Mouse (Mus musculus): Measurements from ENCODE around the gene Gm20388.

Gene Gm20388

DNA sequence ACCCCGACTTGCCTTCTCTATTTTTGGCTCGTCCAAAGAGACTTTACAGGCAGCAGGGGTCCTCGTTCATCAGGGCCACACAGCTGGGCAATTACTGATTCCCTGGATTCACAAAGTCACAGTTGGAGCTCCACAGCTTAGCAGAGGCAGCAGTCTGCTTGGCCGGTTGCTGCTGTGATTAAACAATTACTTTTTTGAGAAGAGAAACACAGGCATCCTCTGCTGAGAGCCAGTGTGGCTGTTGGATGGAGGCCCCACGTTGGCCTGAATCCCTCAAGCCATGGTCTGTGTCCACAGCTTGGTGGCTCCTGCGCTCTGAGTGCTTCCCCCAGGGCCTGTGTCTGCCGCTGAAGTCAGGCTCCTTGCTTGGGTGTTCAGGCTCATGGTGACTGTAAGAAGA, 2904.0 kb downstream of the Gm20388 start:
- no peak for DNase-seq (ENCODE audit: low spot score)

DNA sequence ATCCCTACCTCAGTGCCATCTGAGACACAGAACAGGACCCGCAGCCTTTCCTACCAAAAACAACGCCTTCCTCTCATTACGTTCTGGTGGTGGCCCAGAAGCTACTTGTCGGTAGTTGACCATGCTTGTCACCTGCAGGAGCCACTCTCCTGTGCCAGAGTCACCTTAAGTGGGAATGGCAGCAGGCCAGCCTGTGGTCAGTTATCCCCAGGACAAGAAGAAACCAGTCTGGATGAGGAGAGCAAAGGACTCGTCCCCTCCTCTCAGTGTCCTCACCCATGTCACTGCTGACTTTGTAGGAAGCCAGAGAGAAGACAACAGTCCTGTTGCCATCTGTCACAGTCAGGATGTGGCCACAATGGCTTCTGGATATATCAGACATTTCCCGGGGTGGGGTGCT, 2906.3 kb downstream of the Gm20388 start:
- DNase-seq (ENCODE audit: low spot score), result no peak

DNA sequence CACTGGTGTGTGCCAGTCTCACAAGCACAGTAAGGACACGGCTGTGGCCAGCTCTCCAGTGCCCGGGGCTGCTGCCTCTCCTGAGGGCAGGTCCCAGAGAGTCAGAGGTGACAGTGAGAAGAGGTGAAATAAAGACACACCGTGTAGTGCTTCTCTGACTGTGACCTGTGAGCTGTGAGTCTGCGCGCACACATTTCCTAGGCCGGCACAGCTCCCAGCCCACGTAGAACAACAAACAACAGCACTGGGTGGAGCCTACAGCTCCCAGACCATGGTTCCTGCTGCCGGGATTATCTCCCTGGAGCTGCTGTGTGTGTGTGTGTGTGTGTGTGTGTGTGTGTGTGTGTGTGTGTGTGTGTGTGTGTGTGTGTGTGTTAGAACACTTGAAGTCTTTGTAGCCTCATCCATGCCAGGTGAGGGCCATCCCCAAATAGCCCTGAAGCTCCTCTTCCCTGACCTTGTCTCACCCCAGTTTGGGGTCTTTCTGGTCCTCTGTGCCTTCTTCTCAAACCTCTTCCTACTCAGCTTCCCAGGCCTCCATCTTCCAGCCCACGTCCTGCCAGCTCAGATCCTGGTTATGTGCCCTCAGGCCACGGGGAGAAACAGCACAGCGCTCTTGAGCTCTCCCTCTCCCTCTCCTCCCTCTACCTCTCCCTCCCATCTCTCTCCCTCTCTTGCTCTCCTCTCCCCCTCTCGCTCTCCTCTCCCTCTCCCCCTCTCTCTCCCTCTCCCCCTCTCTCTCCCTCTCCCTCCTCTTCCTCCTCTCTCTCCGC, 2907.3 kb downstream of the Gm20388 start:
- no peak for DNase-seq (ENCODE audit: low spot score)

DNA sequence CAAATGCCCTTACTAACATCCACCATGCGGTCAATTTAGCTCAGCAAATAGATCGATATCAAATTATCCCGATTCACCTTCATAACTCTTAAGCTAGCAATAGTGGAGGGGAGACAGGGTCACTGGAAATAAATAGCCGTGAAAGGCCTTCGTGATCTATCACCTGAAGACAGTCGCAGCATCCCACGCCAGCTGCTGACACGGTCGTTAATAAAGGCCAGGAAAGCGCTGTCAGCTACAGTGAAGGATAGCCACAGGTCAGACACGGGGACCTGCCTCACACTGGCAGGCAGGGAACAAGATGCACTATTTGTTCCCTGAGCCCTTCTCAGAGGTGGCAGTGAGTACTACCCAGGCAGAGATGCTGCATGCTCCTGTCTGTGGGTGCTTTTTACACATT, 2909.1 kb downstream of the Gm20388 start:
- no peak for DNase-seq (ENCODE audit: low spot score)

DNA sequence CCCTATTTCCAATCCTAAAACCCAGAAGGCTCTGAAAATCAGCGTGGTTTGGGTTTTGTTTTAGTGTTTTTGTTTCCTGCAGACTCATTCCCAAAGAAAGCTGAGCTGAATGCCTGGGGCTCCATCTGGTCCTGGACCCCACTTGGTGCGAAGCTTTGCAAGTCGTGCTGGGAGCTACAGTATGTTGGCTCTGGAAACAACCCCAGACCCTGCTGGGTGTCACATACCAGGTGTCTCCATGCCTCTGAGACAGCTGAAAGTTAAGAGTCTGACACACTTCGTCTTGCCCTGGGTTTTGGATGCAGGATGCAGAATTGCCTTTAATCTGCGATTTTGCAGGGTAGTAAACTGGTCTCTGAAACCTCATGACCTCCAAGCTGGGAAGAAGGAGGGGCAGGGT, 2913.9 kb downstream of the Gm20388 start:
- DNase-seq (ENCODE audit: low spot score), result no peak

DNA sequence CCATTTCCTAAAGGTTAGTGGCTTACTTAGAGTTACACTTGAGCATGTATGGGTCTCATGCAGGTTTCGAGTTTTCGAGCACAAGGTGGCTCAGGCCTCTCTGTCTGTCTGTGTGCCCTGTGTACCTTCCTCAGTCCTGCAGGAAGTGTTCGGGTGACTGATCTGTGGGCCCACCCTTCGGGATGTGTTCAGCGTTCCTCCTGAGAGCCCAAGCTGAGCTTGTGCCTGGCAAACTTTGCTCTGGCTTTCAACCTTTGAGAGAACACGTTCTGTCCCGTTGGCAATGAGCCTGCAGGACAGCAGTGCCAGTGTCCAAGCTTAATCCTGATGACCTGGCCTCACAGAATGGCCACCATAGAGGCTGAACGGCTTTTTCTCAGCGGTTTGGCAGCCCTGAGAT, 2914.3 kb downstream of the Gm20388 start:
- no peak for DNase-seq (ENCODE audit: low spot score)

DNA sequence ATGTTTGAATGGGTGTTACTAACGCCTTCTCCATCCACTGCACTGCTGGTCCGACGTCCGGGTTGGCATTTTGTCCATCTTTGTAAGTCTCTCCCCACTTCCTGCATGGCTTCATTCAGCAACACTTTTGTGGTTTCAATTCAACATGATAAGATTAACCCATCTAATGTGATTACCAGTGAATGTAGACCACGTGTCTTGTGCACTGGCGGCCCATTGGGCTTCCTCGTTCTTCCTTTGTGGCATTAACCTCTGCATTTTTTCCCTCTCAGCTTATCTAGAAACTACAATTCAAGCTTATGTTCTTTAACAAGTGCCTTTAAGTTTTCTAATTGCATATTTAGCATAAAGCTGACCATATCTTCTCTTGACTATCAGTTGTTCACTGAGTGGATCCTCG, 2914.8 kb downstream of the Gm20388 start:
- DNase-seq (ENCODE audit: low spot score), result no peak

DNA sequence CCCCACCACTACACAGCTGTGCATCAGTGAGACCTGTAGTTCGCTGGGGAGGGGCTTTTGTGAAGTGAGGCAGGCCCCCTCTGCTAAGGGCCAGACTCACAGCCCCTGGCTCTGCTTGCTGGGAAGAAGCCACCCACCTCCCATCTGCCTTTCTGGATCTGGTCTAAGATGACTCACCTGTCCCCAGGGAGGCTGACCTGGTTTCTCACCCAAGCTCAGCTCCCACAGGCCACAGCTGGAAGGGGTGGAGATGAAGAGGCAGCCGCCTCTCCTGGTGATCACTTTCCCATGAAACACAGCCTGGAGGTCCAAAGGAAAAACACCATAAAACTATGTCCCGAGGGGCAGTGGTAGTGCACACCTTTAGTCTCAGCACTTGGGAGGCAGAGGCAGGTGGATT, 2918.8 kb downstream of the Gm20388 start:
- no peak for DNase-seq (ENCODE audit: low spot score)

DNA sequence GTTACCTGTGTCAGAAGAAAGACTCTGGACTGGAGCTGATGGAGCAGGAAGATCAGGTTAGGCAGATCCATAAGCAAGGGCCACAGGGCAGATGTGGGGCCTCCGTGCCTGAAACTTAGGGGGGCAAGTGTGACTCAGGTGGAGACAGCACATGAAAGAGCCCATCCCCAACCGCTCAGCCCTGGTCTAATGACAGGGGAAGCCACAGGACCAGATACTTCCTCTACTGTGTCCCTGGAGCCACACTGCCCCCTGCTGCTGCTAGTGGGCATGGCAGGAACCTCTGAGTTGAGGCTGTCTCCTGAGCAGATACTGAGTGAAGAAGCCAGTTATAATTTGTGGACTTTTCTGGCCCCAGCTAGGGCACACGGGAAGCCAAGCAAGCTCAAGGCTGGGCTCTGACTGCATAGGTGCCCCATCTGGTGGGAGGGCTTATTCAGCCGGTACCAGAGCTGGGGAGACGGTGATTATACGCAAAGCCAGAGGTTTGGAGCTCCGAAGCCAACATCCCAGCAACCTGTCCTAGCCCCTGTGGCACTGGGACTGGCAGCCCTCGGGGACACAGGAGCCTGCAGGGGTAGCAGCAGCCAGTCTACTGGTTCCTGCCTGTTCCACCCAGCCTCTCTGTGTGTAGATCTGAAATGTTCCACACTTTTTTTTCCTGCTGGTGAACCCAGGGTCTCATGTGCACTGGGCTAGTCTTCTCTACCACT, 2919.9 kb downstream of the Gm20388 start:
- DNase-seq (ENCODE audit: low spot score), result peak; percentile 79

DNA sequence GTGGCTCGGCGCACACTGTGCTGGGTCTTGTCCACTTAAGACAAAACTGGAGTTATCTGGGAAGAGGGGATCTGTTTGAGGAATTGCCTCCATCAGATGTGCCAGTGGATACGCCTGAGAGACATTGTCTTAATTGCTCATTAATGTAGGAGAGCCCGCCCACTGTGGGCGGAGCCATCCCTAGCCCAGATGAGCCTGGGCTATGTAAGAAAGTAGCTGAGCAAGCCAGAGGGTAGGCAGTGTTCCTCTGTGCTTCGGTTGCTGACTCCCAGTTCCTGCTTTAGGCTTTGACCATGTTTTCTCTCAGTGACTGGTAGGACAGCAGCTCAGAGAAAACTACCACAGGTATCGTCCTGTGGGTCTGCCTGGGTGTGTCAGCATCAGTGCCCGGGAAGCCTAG, 2923.8 kb downstream of the Gm20388 start:
- no peak for DNase-seq (ENCODE audit: low spot score)

DNA sequence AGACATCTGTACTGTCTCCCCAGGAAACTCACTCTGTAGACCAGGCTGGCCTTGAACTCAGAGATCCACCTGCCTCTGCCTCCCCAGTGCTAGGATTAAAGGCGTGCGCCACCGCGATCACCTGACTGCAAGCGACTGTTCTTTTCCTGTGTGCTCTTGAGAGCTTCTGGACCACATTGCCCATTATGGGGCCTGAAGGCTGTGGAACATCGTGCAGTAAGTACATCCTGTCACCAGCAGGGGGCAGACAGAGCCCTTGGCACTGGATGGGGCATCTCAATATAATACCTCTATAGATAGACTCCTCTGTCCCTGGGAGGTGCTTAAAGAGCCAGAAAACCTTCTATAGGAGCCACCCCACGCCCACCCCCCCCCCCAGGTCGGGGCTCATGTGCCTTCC, 2924.3 kb downstream of the Gm20388 start:
- peak; percentile 75 for DNase-seq (ENCODE audit: low spot score)

DNA sequence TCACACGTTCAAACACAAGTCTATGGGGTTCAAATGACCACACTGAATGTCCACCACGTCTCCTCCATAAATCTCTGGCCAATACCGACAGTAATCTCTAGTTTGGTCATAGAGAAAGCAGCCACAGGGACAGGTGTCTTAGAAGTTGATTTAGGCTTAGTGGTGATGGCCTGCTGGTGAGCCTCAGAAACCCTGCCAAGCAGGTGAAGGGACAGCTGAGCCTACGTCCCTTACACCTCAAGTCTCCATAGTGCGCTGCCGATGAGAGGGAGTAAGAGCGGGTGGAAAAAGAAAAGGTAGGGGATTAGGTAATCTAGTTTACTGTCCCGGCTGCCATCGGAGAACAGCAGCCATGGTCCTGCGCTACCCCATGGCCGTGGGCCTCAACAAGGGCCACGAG, 2925.6 kb downstream of the Gm20388 start:
- no peak for DNase-seq (ENCODE audit: low spot score)

DNA sequence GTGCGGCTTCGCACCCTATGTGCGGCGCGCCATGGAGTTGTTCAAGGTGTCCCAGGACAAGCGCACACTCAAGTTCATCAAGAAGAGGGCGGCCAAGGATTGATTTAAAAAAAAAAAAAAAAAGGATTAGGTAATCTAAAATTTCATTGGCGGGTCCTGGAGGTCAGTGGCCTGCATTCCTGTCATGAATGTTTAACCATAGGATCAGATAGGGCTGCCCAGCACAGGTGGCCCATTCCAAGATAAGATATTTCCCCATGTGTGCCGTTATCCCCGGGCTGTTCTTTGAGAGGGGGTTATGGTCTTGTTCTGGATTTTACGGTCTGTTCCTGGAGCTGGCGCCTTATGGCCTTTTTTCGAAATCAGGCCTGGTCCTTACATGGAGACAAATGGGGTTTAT, 2926.1 kb downstream of the Gm20388 start:
- no peak for DNase-seq (ENCODE audit: low spot score)

DNA sequence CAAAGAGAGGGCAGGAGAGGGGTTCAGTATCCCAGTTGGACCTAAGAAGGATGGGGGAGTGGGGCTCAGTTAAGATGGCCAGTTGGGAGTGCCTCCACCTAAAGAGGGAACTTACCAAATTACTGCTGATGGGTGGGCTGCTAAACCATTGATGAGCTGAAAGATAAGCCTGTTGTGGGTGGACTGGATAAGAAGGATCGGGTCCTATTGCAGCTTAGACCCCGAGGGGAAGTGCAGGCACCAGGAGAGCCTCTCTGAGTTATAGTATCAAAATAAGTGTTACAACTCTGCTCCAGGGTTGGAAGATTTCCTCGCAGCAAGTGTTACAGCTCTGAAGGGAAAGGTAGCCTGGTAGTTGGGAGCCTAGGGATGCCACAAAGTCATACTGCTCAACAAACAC, 2933.5 kb downstream of the Gm20388 start:
- DNase-seq (ENCODE audit: low spot score), result no peak

DNA sequence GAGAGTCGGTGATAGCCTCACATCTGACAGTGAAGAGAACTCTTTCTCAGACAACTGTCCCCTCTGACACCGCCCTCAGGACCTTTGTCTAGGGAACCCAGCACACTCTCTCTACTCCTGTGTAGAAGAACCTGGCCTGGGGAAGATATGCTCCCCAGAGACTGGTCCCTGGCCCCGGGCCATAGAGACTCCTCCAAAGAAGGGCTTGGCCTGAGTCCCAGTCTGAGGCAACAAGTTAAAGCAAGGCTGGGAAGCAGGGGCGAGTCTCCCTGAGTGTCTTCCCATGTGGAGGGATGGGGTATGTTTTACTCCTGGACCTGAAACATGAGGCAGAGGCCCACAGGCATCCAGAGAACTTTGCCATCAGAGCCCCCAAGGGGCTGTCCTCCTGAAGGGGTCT, 2935.0 kb downstream of the Gm20388 start:
- DNase-seq (ENCODE audit: low spot score), result peak; percentile 81

DNA sequence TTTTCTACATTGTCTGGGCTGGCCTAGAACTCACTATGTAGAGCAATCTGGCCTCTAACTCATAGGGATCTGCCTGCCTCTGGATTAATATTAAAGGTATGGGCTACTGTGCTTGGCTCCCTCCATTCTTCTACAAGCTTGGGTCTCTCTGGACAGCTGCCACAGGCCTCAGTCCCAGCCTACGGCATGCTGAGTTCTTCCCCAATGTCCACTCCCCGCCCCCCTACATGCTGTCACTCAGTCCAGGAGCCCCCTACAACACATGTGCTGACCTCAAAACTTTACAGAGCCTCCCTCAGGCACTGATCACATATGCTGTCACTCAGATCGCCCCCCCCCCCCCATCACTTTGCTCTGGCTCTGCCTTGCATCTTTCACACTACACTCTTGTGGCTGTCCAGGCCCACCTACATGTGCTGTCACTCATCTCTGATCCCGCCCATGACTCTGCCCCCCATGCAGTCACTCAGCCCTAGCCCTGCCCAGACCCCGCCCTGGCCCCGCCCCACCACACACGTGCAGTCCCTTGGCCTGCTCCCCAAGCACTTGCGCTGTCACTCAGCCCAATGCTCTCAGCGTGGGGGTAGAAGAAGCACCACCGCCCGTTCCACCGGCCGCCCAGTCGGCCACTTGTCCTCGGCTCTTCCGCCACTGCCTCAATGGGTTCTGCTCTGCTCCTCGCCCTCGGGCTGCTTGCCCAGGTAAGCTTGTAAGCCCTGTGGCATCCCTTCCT, 2937.4 kb downstream of the Gm20388 start, which contains the start of gene Cdh15:
Gene Cdh15, plus strand, starts transcription at position 138 of the 733 bp plus-strand sequence.
- DNase-seq (ENCODE audit: low spot score), result no peak

DNA sequence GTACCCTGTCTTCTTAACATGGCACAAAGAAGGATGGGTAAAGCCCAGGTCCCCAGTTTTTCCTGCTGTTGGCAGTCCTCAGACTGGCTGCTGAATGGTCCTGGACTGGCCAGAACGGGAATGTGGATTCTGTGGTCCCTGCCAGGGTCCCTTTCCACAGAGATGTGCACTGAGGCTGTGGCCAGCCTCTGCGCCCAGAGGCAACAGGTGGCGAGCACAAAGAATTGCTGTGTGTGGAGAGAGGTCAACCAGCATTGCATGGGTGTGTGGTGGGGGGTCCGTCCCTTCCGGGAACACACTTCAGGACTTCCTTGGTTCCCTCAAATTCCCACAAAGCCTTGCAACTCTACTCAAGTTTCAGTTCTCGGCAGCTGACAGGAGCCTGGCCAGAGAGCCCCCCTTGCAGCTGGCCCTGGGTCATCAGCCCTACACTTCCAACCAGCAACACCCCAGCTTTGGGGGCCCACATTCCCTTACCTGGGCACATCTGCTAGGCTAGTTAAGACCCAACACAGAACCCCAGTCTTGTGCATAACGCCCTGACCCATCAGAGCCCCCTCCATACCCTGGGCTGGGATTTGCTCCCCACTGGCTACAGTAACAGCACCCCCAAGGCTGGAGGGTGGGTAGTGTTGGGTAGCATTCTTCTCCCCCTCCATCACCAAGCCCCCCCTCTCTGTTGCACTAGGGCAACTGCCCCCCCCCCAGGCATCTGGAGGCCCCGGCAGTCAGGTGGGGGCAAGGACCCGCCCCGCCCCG, 2938.7 kb downstream of the Gm20388 start:
- no peak for DNase-seq (ENCODE audit: low spot score)

DNA sequence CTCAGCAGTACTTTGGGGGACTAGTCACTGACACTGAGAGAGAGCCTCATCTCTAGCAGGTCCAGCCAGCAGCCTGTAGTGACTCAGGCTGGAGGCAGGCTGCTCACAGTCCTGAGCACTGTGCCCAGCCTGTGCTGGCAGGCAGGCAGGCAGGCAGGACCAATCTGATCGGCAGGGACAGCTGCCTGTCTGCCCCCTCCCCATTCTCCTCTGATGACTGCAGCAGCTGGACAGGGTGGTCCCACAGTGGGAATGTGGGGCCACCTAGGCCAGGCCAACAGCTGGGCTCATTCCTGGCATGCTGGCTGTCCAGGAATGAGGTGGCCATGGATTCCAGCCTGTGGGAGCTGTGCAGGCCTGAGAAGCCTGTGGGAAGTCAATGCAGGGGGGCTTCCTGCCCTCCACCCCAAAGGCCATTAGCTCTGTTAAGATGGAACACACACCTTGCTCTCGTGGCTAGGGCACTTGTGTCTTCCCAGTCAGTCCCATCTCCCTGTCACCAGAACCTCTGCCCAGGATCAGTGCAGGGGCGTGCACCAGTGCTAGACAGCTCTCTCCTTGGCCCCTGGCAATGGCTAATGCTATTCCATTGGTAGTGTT, 2940.1 kb downstream of the Gm20388 start:
- no peak for DNase-seq (ENCODE audit: low spot score)

DNA sequence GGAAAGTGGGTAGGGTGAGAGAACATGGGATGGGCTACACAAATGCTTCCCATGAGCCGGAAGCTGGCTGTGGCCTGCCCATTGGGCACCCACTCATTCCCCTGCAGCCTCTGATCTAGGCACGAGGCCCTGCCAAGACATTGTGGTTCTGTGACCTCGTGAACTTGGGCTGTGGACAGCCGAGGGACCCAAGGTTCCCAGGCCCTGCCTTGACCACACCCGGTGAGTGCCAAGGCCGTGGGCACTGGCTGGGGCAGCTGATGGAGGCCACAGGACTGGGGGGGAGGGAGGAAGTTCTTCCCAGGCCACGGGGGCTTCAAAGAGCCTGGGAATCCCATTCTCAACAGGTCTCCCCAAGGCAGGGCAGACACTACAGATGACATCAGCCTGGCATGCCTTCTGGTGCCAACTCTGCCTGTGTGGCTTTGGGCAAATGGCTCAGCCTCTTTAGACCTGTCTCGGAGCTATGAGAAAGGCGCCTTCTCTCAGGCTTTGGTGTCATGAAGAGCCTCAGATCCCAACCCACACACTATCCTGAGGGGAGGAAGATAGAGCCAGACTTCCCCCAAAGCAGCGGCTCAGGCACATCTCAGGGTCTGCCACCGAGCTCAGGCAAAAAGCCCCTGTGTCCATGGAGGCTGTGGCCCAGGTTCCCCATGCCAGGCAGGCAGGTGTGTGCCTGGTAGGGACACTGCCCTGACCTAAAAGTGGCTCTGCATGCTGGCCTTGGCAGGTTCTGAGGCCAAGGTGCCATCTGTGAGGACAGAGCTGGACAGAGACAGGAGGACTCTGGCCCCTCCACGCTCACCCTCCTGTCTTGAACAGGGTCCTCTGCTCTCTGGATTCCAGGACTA, 2941.3 kb downstream of the Gm20388 start:
- no peak for DNase-seq (ENCODE audit: low spot score)

DNA sequence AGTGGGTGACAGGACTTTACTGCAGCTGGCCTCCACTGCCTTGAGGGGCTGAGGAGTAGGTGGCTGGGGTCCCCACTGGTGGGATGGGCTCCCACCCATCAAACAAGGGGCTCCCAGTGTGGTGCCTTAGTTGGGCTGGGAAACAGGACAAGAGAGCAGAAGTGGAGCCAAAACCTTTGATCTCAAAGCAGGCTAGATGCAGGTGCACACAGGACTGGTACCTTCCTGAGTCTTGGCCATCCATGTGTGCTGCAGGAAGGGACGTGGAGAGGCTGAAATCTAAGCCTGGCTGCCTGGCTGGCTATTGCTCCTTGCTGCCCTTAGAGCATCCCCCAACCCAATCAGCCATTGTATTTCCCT, 2941.9 kb downstream of the Gm20388 start:
- DNase-seq (ENCODE audit: low spot score), result no peak

DNA sequence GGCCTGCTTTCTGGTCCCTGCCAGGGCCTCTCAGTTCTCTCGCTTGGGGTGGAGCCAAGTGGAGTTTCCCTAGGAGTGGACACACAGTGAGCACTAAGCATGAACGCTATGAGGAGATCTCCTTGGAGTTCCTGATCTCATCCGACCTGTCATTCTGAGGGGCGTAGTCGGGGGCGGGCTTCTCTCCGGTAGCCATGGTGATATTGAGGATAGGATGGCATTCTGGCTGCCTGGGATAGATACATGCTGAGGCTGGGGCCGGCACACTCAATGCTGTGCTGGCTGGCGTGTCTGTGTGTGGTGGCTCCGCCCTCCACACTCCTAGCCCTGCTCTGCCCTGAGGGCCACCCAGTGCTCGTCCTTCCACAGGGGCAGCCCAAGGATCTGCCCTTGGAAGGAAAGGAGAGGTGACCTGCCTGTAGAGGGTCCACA, 2942.7 kb downstream of the Gm20388 start:
- peak; percentile 49 for DNase-seq (ENCODE audit: low spot score)

All from adipocyte (in vitro differentiated cells).